Mouse (Mus musculus): ENCODE results near the gene Lingo3. TPM values are rescaled to one million over a fixed set of nuclear protein-coding genes. Genes with fewer than 3 reads are reported as not detected.

Lingo3 gene
- polyA plus RNA-seq, 1 experiment from 2014 or later = 1.3 TPM

- no peaks in the 10 kb centered on the region for H3K9me3 ChIP-seq
- no peak overlapping the region for H3K4me3 ChIP-seq
- no peaks in the 10 kb centered on the region for H3K27me3 ChIP-seq
- peak overlapping the region; percentile 32 for H3K9ac ChIP-seq
- H3K27ac ChIP-seq = no peak overlapping the region; the same call in 1 of the 2 replicates
- no peak for ATAC-seq (ENCODE audit: low FRiP score, low read depth)
- 86% methylated on average over 7 of the region's 7 CpGs for WGBS
- H3K4me1 ChIP-seq = peaks cover 32% of the 10 kb centered on the region
- peaks cover 23% of the 10 kb centered on the region for H3K36me3 ChIP-seq
- no peak overlapping the region for H3K4me2 ChIP-seq (replicated peaks)
Observed at GRCm38 (mm10) chr10:80858350-80858935, 14.6 kb upstream of the Lingo3 start.

- Histone ChIP-seq H3K27ac (no peak overlapping the region; the same call in 1 of the 2 replicates), H3K9me3 (no peaks in the 10 kb centered on the region)
Observed at GRCm38 (mm10) chr10:80857848-80858247, 14.0 kb upstream of the Lingo3 start.

GRCm38 (mm10) chr10:80857386-80857785 lies 13.5 kb upstream of the Lingo3 start:
- 75% methylated on average over 8 of the region's 8 CpGs for WGBS
- Histone ChIP-seq H3K36me3 (peaks cover 20% of the 10 kb centered on the region), H3K9me3 (no peaks in the 10 kb centered on the region), H3K4me1 (peaks cover 35% of the 10 kb centered on the region), H3K27ac (no peak overlapping the region), H3K27me3 (no peaks in the 10 kb centered on the region), H3K4me3 (no peak overlapping the region), H3K9ac (peak overlapping the region; percentile 36; the same call in 1 of the 2 replicates), H3K4me2 (replicated peaks) (peak overlapping the region; percentile 99; the same call in 1 of the 2 replicates)
- no peak for ATAC-seq (ENCODE audit: low FRiP score, low read depth)

More at GRCm38 (mm10) chr10:80857848-80858247, 14.0 kb upstream of the Lingo3 start:
- H3K4me1 ChIP-seq = peaks cover 35% of the 10 kb centered on the region
- no peak overlapping the region for H3K4me3 ChIP-seq
- 52% methylated on average over 3 of the region's 3 CpGs for whole genome bisulfite sequencing
- peaks cover 22% of the 10 kb centered on the region for H3K36me3 ChIP-seq
- H3K27me3 ChIP-seq = no peaks in the 10 kb centered on the region
- no peak for ATAC-seq (ENCODE audit: low FRiP score, low read depth)
- H3K4me2 ChIP-seq (replicated peaks) = no peak overlapping the region
- H3K9ac ChIP-seq = peak overlapping the region; percentile 36; the same call in 1 of the 2 replicates

- Histone ChIP-seq H3K27ac (no peak overlapping the region), H3K4me1 (peaks cover 35% of the 10 kb centered on the region), H3K36me3 (peaks cover 21% of the 10 kb centered on the region), H3K4me3 (no peak overlapping the region; the same call in 1 of the 2 replicates), H3K4me2 (replicated peaks) (peak overlapping the region; percentile 99; the same call in 1 of the 2 replicates), H3K27me3 (no peaks in the 10 kb centered on the region), H3K9ac (peak overlapping the region; percentile 94; the same call in 1 of the 2 replicates), H3K9me3 (no peaks in the 10 kb centered on the region)
- no peak for ATAC-seq (ENCODE audit: low FRiP score, low read depth)
- WGBS = 83% methylated on average over 5 of the region's 5 CpGs
Observed at GRCm38 (mm10) chr10:80856908-80857307, 13.1 kb upstream of the Lingo3 start.

GRCm38 (mm10) chr10:80856267-80856666 lies 12.4 kb upstream of the Lingo3 start:
- no peak for ATAC-seq (ENCODE audit: low FRiP score, low read depth)
- Histone ChIP-seq H3K36me3 (peaks cover 21% of the 10 kb centered on the region), H3K4me3 (peak overlapping the region; percentile 97), H3K27me3 (no peaks in the 10 kb centered on the region), H3K4me1 (peaks cover 35% of the 10 kb centered on the region), H3K9me3 (no peaks in the 10 kb centered on the region), H3K9ac (peak overlapping the region; percentile 94), H3K4me2 (replicated peaks) (peak overlapping the region; percentile 99), H3K27ac (no peak overlapping the region)
- WGBS = 47% methylated on average over 3 of the region's 3 CpGs

GRCm38 (mm10) chr10:80855749-80856073 lies 11.9 kb upstream of the Lingo3 start:
- Histone ChIP-seq H3K27me3 (no peaks in the 10 kb centered on the region), H3K36me3 (peaks cover 25% of the 10 kb centered on the region), H3K4me2 (replicated peaks) (peak overlapping the region; percentile 99), H3K4me1 (peaks cover 35% of the 10 kb centered on the region), H3K9me3 (no peaks in the 10 kb centered on the region), H3K27ac (no peak overlapping the region), H3K9ac (peak overlapping the region; percentile 94), H3K4me3 (peak overlapping the region; percentile 97)
- no peak for ATAC-seq (ENCODE audit: low FRiP score, low read depth)
- WGBS = 19% methylated on average over 11 of the region's 11 CpGs

GRCm38 (mm10) chr10:80854913-80855748 lies 11.3 kb upstream of the Lingo3 start, which contains the start of the genes Lsm7 and Sppl2b:
Gene Lsm7 (minus strand): TSS chr10:80855209.
Gene Sppl2b (plus strand): TSS chr10:80855275.
- Histone ChIP-seq H3K4me2 (replicated peaks) (peak within 1 kb of the TSS; percentile 99), H3K4me3 (peak within 1 kb of the TSS; percentile 97), H3K27ac (peak within 1 kb of the TSS; percentile 61; the same call in 1 of the 2 replicates), H3K9me3 (no peaks in the 10 kb centered on the region), H3K9ac (peak within 1 kb of the TSS; percentile 94), H3K27me3 (no peaks in the 10 kb centered on the region), H3K4me1 (peaks cover 35% of the 10 kb centered on the region), H3K36me3 (peaks cover 30% of the 10 kb centered on the region)
- under 1% methylated on average over 75 of the region's 81 CpGs for WGBS
- peak; percentile 84 for ATAC-seq (ENCODE audit: low FRiP score, low read depth)

- no peaks in the 10 kb centered on the region for H3K9me3 ChIP-seq
- no peak for ATAC-seq (ENCODE audit: low FRiP score, low read depth)
- peaks cover 33% of the 10 kb centered on the region for H3K27me3 ChIP-seq
- no peak overlapping the region for H3K27ac ChIP-seq
- H3K4me1 ChIP-seq = peaks cover 14% of the 10 kb centered on the region
- WGBS = 7% methylated on average over 10 of the region's 10 CpGs
- no peak overlapping the region for H3K4me2 ChIP-seq (replicated peaks)
- peaks cover 31% of the 10 kb centered on the region for H3K36me3 ChIP-seq
- H3K4me3 ChIP-seq = no peak overlapping the region
- H3K9ac ChIP-seq = no peak overlapping the region
Observed at GRCm38 (mm10) chr10:80848571-80848970, 4.7 kb upstream of the Lingo3 start.

- Histone ChIP-seq H3K36me3 (peaks cover 7% of the 10 kb centered on the region; the same call in 1 of the 2 replicates), H3K4me3 (no peak overlapping the region), H3K9me3 (no peaks in the 10 kb centered on the region), H3K4me1 (peaks cover 12% of the 10 kb centered on the region), H3K9ac (no peak overlapping the region), H3K27me3 (peaks cover 61% of the 10 kb centered on the region), H3K27ac (no peak overlapping the region), H3K4me2 (replicated peaks) (no peak overlapping the region)
- no peak for ATAC-seq (ENCODE audit: low FRiP score, low read depth)
- WGBS = 72% methylated on average over 12 of the region's 12 CpGs
Observed at GRCm38 (mm10) chr10:80845732-80846131, 1.9 kb upstream of the Lingo3 start.

GRCm38 (mm10) chr10:80845055-80845693 lies 1.3 kb upstream of the Lingo3 start:
- Histone ChIP-seq H3K27me3 (peaks cover 66% of the 10 kb centered on the region), H3K9me3 (no peaks in the 10 kb centered on the region)
- 59% methylated on average over 8 of the region's 8 CpGs for WGBS

GRCm38 (mm10) chr10:80843087-80843930 lies 530 bp downstream of the Lingo3 start:
- H3K4me1 ChIP-seq = peaks cover 12% of the 10 kb centered on the region
- no peak overlapping the region for H3K27ac ChIP-seq
- 9% methylated on average over 32 of the region's 32 CpGs for WGBS
- no peaks in the 10 kb centered on the region for H3K36me3 ChIP-seq
- H3K9me3 ChIP-seq = no peaks in the 10 kb centered on the region
- ATAC-seq (ENCODE audit: low FRiP score, low read depth) = no peak
- H3K27me3 ChIP-seq = peaks cover 78% of the 10 kb centered on the region
- peak overlapping the region; percentile 88 for H3K4me2 ChIP-seq (replicated peaks)
- H3K4me3 ChIP-seq = peak overlapping the region; percentile 51
- H3K9ac ChIP-seq = peak overlapping the region; percentile 68

More at GRCm38 (mm10) chr10:80845055-80845693, 1.3 kb upstream of the Lingo3 start:
- Histone ChIP-seq H3K9ac (no peak overlapping the region), H3K4me2 (replicated peaks) (no peak overlapping the region), H3K4me1 (peaks cover 12% of the 10 kb centered on the region), H3K36me3 (peaks cover 2% of the 10 kb centered on the region; the same call in 1 of the 2 replicates), H3K4me3 (no peak overlapping the region), H3K27ac (no peak overlapping the region)
- no peak for ATAC-seq (ENCODE audit: low FRiP score, low read depth)
